Mouse (Mus musculus) neural tube, embryonic 11.5 days (tissue): ENCODE results near the gene Zfp984. TPM values are rescaled to one million over a fixed set of nuclear protein-coding genes. Genes with fewer than 3 reads are reported as not detected.
"Not testable (repeated sequence)": the region's sequence is repeated elsewhere in the genome, so short reads cannot be mapped to it uniquely, and the experiment has no call there.

Source experiments
- ATAC-seq: fragments of 200-750 bp; cut with Nextera tagmentation; 2 replicates; pipeline ENCODE4 v1.8.0; 2017; ENCODE audit warnings: moderate number of reproducible peaks, mild to moderate bottlenecking, moderate TSS enrichment, moderate library complexity; ENCODE audit not compliant: insufficient read depth, low FRiP score, low TSS enrichment
- DNase-seq: peaks from one replicate; pipeline ENCODE4 v3.0.0-alpha.2; 2015; ENCODE audit warnings: low spot score
- H3K27ac ChIP-seq: fragments of 300-500 bp; sonication (generic); 2 replicates; pipeline ENCODE4 v1.5.1; 2014; ENCODE audit warnings: low read depth, mild to moderate bottlenecking, low read length
- H3K27me3 ChIP-seq: fragments of 300-500 bp; sonication (generic); 2 replicates; pipeline ENCODE4 v1.6.1; 2014; ENCODE audit warnings: mild to moderate bottlenecking, low read length, mixed read lengths; ENCODE audit not compliant: control insufficient read depth, insufficient read depth
- H3K36me3 ChIP-seq: fragments of 300-500 bp; sonication (generic); 2 replicates; pipeline ENCODE4 v1.6.1; 2014; ENCODE audit warnings: mild to moderate bottlenecking, low read length, moderate library complexity, mixed read lengths; ENCODE audit not compliant: control insufficient read depth, insufficient read depth
- H3K4me1 ChIP-seq: fragments of 300-500 bp; sonication (generic); 2 replicates; pipeline ENCODE4 v1.6.1; 2014; ENCODE audit warnings: low read length, mixed read lengths; ENCODE audit not compliant: control insufficient read depth, insufficient read depth
- H3K4me2 ChIP-seq: fragments of 300-500 bp; sonication (generic); 2 replicates; pipeline ENCODE4 v1.6.1; 2014; ENCODE audit warnings: low read depth, mild to moderate bottlenecking, moderate library complexity
- H3K4me3 ChIP-seq: fragments of 300-500 bp; sonication (generic); 2 replicates; pipeline ENCODE4 v1.5.1; 2014; ENCODE audit warnings: low read depth, low read length
- H3K9ac ChIP-seq: fragments of 300-500 bp; sonication (generic); 2 replicates; pipeline ENCODE4 v1.6.1; 2014; ENCODE audit warnings: mild to moderate bottlenecking, low read length
- H3K9me3 ChIP-seq: fragments of 300-500 bp; sonication (generic); 2 replicates; pipeline ENCODE4 v1.6.1; 2016; ENCODE audit warnings: low read length; ENCODE audit not compliant: control insufficient read depth
- WGBS: fragments of 180-500 bp; shearing (Covaris S2); extraction: QIAGEN DNeasy Blood & Tissue Kit; methylation state at CpG from one replicate; pipeline ENCODE4 v1.1.7; 2014; 5-methylcytosine and 5-hydroxymethylcytosine counted together
- polyA plus RNA-seq: library from polyadenylated mRNA; unstranded; fragments of >200 nt; fragmentation: Nextera tagmentation; extraction: Ambion mirVana; gene quantifications from 2 replicates; pipeline ENCODE4 v1.2.1, GENCODE M21; 2014

The Zfp984 gene
- polyA plus RNA-seq, 1 experiment from 2014 or later: 7.5 TPM

DNA sequence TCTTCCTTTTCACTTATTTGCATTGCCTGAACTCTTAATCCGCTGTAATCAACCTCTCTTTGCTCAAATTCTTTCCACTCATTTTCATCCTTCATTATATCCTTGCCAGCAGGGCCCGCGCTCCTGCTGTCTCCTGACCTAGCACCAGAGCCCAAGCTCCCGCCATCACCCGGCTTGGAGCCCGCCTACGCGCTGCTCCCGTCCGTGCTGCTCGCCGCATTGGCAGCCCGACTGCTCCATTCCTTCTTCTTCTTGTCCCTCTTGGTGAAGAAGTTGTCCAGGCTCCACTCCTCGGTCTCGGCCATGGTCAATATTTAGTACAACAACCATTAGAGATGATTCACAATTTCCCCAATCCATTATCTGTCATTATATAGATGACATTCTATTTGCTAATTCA is 63.3 kb downstream of the Zfp984 start:
- not testable (repeated sequence) for H3K27ac ChIP-seq, ATAC-seq, H3K4me2 ChIP-seq, H3K9ac ChIP-seq, H3K9me3 ChIP-seq, H3K36me3 ChIP-seq, H3K27me3 ChIP-seq, H3K4me3 ChIP-seq, H3K4me1 ChIP-seq, DNase-seq
- 93% methylated on average over 14 of the region's 15 CpGs for WGBS

DNA sequence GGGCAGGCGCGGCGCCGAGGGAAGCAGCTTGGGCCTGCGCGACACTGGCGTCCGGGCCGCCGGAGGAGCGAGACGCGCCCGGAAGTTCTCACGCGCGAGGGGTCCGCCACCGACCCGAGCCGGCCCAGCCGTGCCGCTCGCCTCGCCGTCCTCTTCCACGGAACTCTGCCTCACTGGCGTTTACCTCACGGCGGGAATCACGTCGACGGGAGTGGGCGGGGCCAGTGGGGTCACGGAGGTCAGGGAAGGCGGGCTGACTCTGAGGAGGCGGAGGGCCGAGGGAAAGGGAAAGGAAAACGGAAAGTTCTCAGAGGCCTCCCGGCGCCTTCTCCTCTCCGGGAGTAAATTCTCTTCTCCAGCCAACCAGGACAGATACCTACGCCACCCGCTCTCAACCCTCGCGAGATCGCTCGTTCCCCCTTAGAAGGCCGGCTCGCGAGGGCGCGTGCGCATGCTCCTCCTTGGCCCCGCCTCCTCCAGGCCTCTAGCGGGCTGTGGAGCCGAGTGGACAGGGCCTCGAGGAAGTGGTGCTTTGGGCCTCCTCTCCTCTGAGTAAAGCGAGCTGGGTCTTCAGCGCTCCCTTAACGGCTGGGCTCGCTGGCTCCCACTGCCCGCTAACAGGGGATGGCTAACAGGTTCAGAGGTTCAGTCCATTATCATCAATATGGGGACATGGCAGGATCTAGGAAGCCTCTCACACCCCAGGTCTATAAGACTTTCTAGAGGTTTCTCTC is 70.8 kb downstream of the Zfp984 start:
- WGBS: 23% methylated on average over 53 of the region's 63 CpGs
- H3K36me3 ChIP-seq, H3K27me3 ChIP-seq, H3K9me3 ChIP-seq, H3K27ac ChIP-seq, H3K4me1 ChIP-seq: not testable (repeated sequence)
- Histone ChIP-seq H3K4me2 (peak overlapping the region; percentile 30), H3K4me3 (peak overlapping the region; percentile 24), H3K9ac (peak overlapping the region; percentile 18; the same call in 1 of the 2 replicates)
- ATAC-seq (peak; percentile 31; the same call in 1 of the 2 replicates), DNase-seq (peak; percentile 50)

Other genes starting within 250 kb of the Zfp984 start
- 3.1 and 3.6 TPM in 2 replicates for gene Zfp979, start 167.3 kb downstream of the Zfp984 start, polyA plus RNA-seq
- not detected in 2 replicates for gene Zfp534, start 107.2 kb downstream of the Zfp984 start, polyA plus RNA-seq
- gene Zfp933, start 38.6 kb upstream of the Zfp984 start, polyA plus RNA-seq: 5.0 and 5.8 TPM in 2 replicates
- gene Miip, start 59.0 kb upstream of the Zfp984 start, polyA plus RNA-seq: 35.1 and 37.2 TPM in 2 replicates
- gene Fv1, start 59.2 kb upstream of the Zfp984 start, polyA plus RNA-seq: 12.7 and 15.4 TPM in 2 replicates
- 47.5 and 50.0 TPM in 2 replicates for gene Mfn2, start 94.9 kb upstream of the Zfp984 start, polyA plus RNA-seq
- 33.2 and 35.2 TPM in 2 replicates for gene Plod1, start 127.0 kb upstream of the Zfp984 start, polyA plus RNA-seq
- gene 2510039O18Rik, start 131.1 kb upstream of the Zfp984 start, polyA plus RNA-seq: 19.7 and 20.6 TPM in 2 replicates
- 0.72 and 0.87 TPM in 2 replicates for gene Nppb, start 176.0 kb upstream of the Zfp984 start, polyA plus RNA-seq
- gene Nppa, start 190.9 kb upstream of the Zfp984 start, polyA plus RNA-seq: 1.2 and 2.9 TPM in 2 replicates
- 20.9 and 24.2 TPM in 2 replicates for gene Clcn6, start 229.0 kb upstream of the Zfp984 start, polyA plus RNA-seq
- 22.0 and 22.7 TPM in 2 replicates for gene Mthfr, start 229.3 kb upstream of the Zfp984 start, polyA plus RNA-seq